Mouse (Mus musculus) kidney, embryonic 16.5 days (tissue): ENCODE results near the gene Fasl. TPM values are rescaled to one million over a fixed set of nuclear protein-coding genes. Genes with fewer than 3 reads are reported as not detected.

Source experiments
- ATAC-seq: fragments of 200-750 bp; cut with Nextera tagmentation; 2 replicates; pipeline ENCODE4 v1.8.0; 2017; ENCODE audit warnings: moderate TSS enrichment; ENCODE audit not compliant: low FRiP score, low TSS enrichment
- H3K27ac ChIP-seq: fragments of 300-500 bp; sonication (generic); 2 replicates; pipeline ENCODE4 v1.5.1; 2014; ENCODE audit warnings: low read length
- H3K27me3 ChIP-seq: fragments of 300-500 bp; sonication (generic); 2 replicates; pipeline ENCODE4 v1.6.1; 2014; ENCODE audit warnings: low read length, control low read depth, mixed read lengths; ENCODE audit not compliant: insufficient read depth
- H3K36me3 ChIP-seq: fragments of 300-500 bp; sonication (generic); 2 replicates; pipeline ENCODE4 v1.6.1; 2014; ENCODE audit warnings: low read length, control low read depth, mixed read lengths; ENCODE audit not compliant: insufficient read depth
- H3K4me1 ChIP-seq: fragments of 300-500 bp; sonication (generic); 2 replicates; pipeline ENCODE4 v1.6.1; 2014; ENCODE audit warnings: low read length, control low read depth, mixed read lengths; ENCODE audit not compliant: insufficient read depth
- H3K4me2 ChIP-seq: fragments of 300-500 bp; sonication (generic); replicated peaks from 2 replicates; pipeline ENCODE4 v1.6.1; 2014; ENCODE audit warnings: low read depth, low read length
- H3K4me3 ChIP-seq: fragments of 300-500 bp; sonication (generic); 2 replicates; pipeline ENCODE4 v1.5.1; 2014; ENCODE audit warnings: mild to moderate bottlenecking, low read length
- H3K9ac ChIP-seq: fragments of 300-500 bp; sonication (generic); replicated peaks from 2 replicates; pipeline ENCODE4 v1.6.1; 2014; ENCODE audit warnings: low read length
- H3K9me3 ChIP-seq: fragments of 300-500 bp; sonication (generic); 2 replicates; pipeline ENCODE4 v1.6.1; 2016; ENCODE audit warnings: low read length, control low read depth
- WGBS: fragments of 180-500 bp; shearing (Covaris S2); extraction: QIAGEN DNeasy Blood & Tissue Kit; methylation state at CpG from one replicate; pipeline ENCODE4 v1.1.7; 2014; 5-methylcytosine and 5-hydroxymethylcytosine counted together
- polyA plus RNA-seq: library from polyadenylated mRNA; unstranded; fragments of >200 nt; fragmentation: Nextera tagmentation; extraction: Ambion mirVana; gene quantifications from 2 replicates; pipeline ENCODE4 v1.2.1, GENCODE M21; 2015

The Fasl gene
- polyA plus RNA-seq, 1 experiment from 2014 or later: not detected

- no peaks in the 10 kb centered on the region for H3K4me1 ChIP-seq
- no peak overlapping the region for H3K27ac ChIP-seq
- H3K9ac ChIP-seq: no peak overlapping the region
- H3K36me3 ChIP-seq: no peaks in the 10 kb centered on the region
- no peak for ATAC-seq
- H3K27me3 ChIP-seq: no peaks in the 10 kb centered on the region
- 74% methylated on average over 3 of the region's 3 CpGs for WGBS
- no peak overlapping the region for H3K4me2 ChIP-seq
- H3K4me3 ChIP-seq: no peak overlapping the region
- no peaks in the 10 kb centered on the region for H3K9me3 ChIP-seq
Observed at GRCm38 (mm10) chr1:161793321-161793720, 5.0 kb upstream of the Fasl start.

- Histone ChIP-seq H3K36me3 (no peaks in the 10 kb centered on the region), H3K9me3 (no peaks in the 10 kb centered on the region), H3K4me3 (no peak overlapping the region), H3K9ac (no peak overlapping the region), H3K27ac (no peak overlapping the region), H3K4me1 (no peaks in the 10 kb centered on the region), H3K27me3 (no peaks in the 10 kb centered on the region), H3K4me2 (no peak overlapping the region)
- no peak for ATAC-seq
- 93% methylated on average over 4 of the region's 4 CpGs for WGBS
Observed at GRCm38 (mm10) chr1:161792687-161792969, 4.3 kb upstream of the Fasl start.

GRCm38 (mm10) chr1:161791854-161792686 lies 3.8 kb upstream of the Fasl start:
- no peaks in the 10 kb centered on the region for H3K9me3 ChIP-seq
- 88% methylated on average over 8 of the region's 8 CpGs for WGBS
- no peaks in the 10 kb centered on the region for H3K27me3 ChIP-seq
- no peaks in the 10 kb centered on the region for H3K4me1 ChIP-seq
- H3K4me3 ChIP-seq: no peak overlapping the region
- no peak overlapping the region for H3K9ac ChIP-seq
- ATAC-seq: no peak
- no peak overlapping the region for H3K4me2 ChIP-seq
- no peak overlapping the region for H3K27ac ChIP-seq
- no peaks in the 10 kb centered on the region for H3K36me3 ChIP-seq

GRCm38 (mm10) chr1:161782725-161783124 lies 5.6 kb downstream of the Fasl start:
- ATAC-seq: no peak
- no peak overlapping the region for H3K9ac ChIP-seq
- H3K27ac ChIP-seq: no peak overlapping the region
- H3K9me3 ChIP-seq: no peaks in the 10 kb centered on the region
- no peak overlapping the region for H3K4me2 ChIP-seq
- no peak overlapping the region for H3K4me3 ChIP-seq
- no peaks in the 10 kb centered on the region for H3K4me1 ChIP-seq
- H3K36me3 ChIP-seq: no peaks in the 10 kb centered on the region
- 79% methylated on average over 2 of the region's 2 CpGs for WGBS
- no peaks in the 10 kb centered on the region for H3K27me3 ChIP-seq

- ATAC-seq: no peak
- H3K4me2 ChIP-seq: no peak overlapping the region
- no peaks in the 10 kb centered on the region for H3K4me1 ChIP-seq
- H3K9ac ChIP-seq: no peak overlapping the region
- H3K4me3 ChIP-seq: no peak overlapping the region
- H3K27me3 ChIP-seq: no peaks in the 10 kb centered on the region
- 88% methylated on average over 5 of the region's 5 CpGs for WGBS
- H3K27ac ChIP-seq: no peak overlapping the region
- no peaks in the 10 kb centered on the region for H3K9me3 ChIP-seq
- H3K36me3 ChIP-seq: no peaks in the 10 kb centered on the region
Observed at GRCm38 (mm10) chr1:161781594-161781993, 6.7 kb downstream of the Fasl start.

- Histone ChIP-seq H3K9me3 (no peaks in the 10 kb centered on the region), H3K4me2 (no peak overlapping the region), H3K27ac (no peak overlapping the region), H3K4me3 (no peak overlapping the region), H3K9ac (no peak overlapping the region), H3K4me1 (no peaks in the 10 kb centered on the region), H3K36me3 (no peaks in the 10 kb centered on the region), H3K27me3 (no peaks in the 10 kb centered on the region)
- no peak for ATAC-seq
Observed at GRCm38 (mm10) chr1:161779057-161779456, 9.2 kb downstream of the Fasl start.

- Histone ChIP-seq H3K4me3 (no peak overlapping the region), H3K27me3 (no peaks in the 10 kb centered on the region), H3K4me2 (no peak overlapping the region), H3K36me3 (no peaks in the 10 kb centered on the region), H3K9me3 (no peaks in the 10 kb centered on the region), H3K9ac (no peak overlapping the region), H3K27ac (no peak overlapping the region), H3K4me1 (no peaks in the 10 kb centered on the region)
- no peak for ATAC-seq
- WGBS: 56% methylated on average over 6 of the region's 6 CpGs
Observed at GRCm38 (mm10) chr1:161775151-161775550, 13.1 kb downstream of the Fasl start.

- WGBS: 82% methylated on average over 2 of the region's 2 CpGs
- no peaks in the 10 kb centered on the region for H3K4me1 ChIP-seq
- H3K4me3 ChIP-seq: no peak overlapping the region
- no peaks in the 10 kb centered on the region for H3K36me3 ChIP-seq
- no peaks in the 10 kb centered on the region for H3K9me3 ChIP-seq
- no peak overlapping the region for H3K4me2 ChIP-seq
- H3K27me3 ChIP-seq: no peaks in the 10 kb centered on the region
- ATAC-seq: no peak
- H3K9ac ChIP-seq: no peak overlapping the region
- no peak overlapping the region for H3K27ac ChIP-seq
Observed at GRCm38 (mm10) chr1:161771293-161771692, 17.0 kb downstream of the Fasl start.

- no peaks in the 10 kb centered on the region for H3K9me3 ChIP-seq
- WGBS: 87% methylated on average over 1 of the region's 1 CpGs
Observed at GRCm38 (mm10) chr1:161769329-161769728, 19.0 kb downstream of the Fasl start.

GRCm38 (mm10) chr1:161767101-161767524 lies 21.2 kb downstream of the Fasl start:
- no peaks in the 10 kb centered on the region for H3K27me3 ChIP-seq
- no peaks in the 10 kb centered on the region for H3K9me3 ChIP-seq
- H3K9ac ChIP-seq: no peak overlapping the region
- H3K4me1 ChIP-seq: no peaks in the 10 kb centered on the region
- H3K4me2 ChIP-seq: no peak overlapping the region
- H3K4me3 ChIP-seq: no peak overlapping the region
- no peak for ATAC-seq
- H3K27ac ChIP-seq: no peak overlapping the region
- WGBS: 71% methylated on average over 12 of the region's 12 CpGs
- no peaks in the 10 kb centered on the region for H3K36me3 ChIP-seq

More at GRCm38 (mm10) chr1:161769329-161769728, 19.0 kb downstream of the Fasl start:
- Histone ChIP-seq H3K4me3 (no peak overlapping the region), H3K27ac (no peak overlapping the region), H3K9ac (no peak overlapping the region), H3K27me3 (no peaks in the 10 kb centered on the region), H3K36me3 (no peaks in the 10 kb centered on the region), H3K4me1 (no peaks in the 10 kb centered on the region), H3K4me2 (no peak overlapping the region)
- ATAC-seq: no peak
